ENCODE assay signal across 1 mouse cellular context in the genomic region with DNA sequence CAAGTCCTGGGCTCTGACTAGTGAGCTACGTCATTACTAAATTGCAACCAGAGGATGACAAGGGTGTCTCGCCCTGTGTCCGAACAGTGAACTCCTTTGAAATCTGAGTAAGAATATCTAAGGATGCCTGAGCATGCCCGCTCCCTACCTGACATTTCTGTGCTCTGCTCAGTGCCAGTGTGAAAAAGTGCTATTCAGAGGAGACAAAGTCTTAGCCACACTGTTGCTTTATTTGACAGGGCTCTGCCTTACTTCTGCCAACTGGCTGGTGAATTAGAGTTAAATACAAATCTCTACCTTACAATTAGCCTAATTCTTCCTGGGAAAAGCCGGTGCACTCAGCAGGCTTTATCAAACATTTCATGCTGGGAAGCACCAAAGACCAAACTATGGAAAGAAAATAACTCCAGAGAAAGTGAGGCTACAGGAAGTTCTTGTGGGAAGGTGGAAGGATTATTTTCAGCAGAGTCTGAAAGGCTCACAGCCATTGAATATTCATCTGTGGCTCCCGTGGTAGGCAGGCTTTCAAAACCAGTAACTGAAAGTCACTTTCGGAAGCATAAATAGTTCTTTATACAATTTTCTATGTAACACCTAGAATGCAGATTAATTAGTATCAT.
TF ChIP-seq lines count a peak whose summit lies in the region.

No protein-coding gene starts in this region.

TF ChIP-seq in CH12.LX, 34 proteins besides CTCF, POLR2A, EP300 and RAD21:
- TF ChIP-seq ZKSCAN1 (IDR thresholded peaks at IDR 0.05; ENCODE audit: borderline replicate concordance, low read depth, low read length), result no peak
- TF ChIP-seq CHD2 (IDR thresholded peaks at IDR 0.05; ENCODE audit: low read length), result no peak
- TF ChIP-seq USF1 (IDR thresholded peaks at IDR 0.05; ENCODE audit: low read depth, low read length), result no peak
- TF ChIP-seq USF2 (conservative IDR thresholded peaks at IDR 0.05; ENCODE audit: low read depth, low read length), result no peak
- no peak for TF ChIP-seq CHD1 (IDR thresholded peaks at IDR 0.05; ENCODE audit: low read depth, low read length)
- TF ChIP-seq MEF2A (IDR thresholded peaks at IDR 0.05; ENCODE audit: borderline replicate concordance, low read depth, low read length), result no peak
- no peak for TF ChIP-seq ZC3H11A (IDR thresholded peaks at IDR 0.05; ENCODE audit: low read depth, low read length)
- TF ChIP-seq ZNF384 (IDR thresholded peaks at IDR 0.05; ENCODE audit: low read depth, low read length), result no peak
- no peak for TF ChIP-seq E2F4 (IDR thresholded peaks at IDR 0.05; ENCODE audit: insufficient replicate concordance, low read depth, low read length)
- TF ChIP-seq MAX (IDR thresholded peaks at IDR 0.05; ENCODE audit: low read length), result no peak
- no peak for TF ChIP-seq MAFK (IDR thresholded peaks at IDR 0.05; ENCODE audit: insufficient replicate concordance, low read length)
